Mouse (Mus musculus) CD4-positive, CD25-positive, alpha-beta regulatory T cell, adult 2 months (primary cell): ENCODE data around the gene Cdhr4.
A peak's percentile ranks its signal among the peaks of the same experiment; 100 is the strongest.

ENCODE experiments used
- DNase-seq: peaks from one replicate; pipeline ENCODE4 v3.0.0-alpha.2; 2012; ENCODE audit warnings: low read depth, low spot score

The Cdhr4 gene

DNA sequence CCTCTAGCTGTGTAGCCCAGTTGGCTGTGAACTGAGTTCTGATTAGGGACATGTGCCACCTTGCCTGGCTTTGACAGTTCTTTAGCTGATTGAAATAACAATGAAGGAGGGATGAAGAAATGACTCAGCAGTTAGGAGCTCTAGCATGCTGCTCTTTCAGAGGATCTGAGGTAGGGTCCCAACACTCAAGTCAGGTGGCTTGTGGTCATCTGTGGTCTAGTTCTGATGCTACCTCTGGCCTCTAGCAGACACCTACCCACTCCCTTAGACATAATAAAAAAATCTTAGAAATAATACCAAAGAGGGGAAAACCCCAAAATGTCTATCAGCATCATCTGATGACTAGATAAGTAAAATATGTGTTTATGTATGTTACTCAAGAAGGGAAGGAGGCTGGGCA lies 18.1 kb downstream of the Cdhr4 start:
- DNase-seq, result peak; percentile 36

- peak; percentile 28 for DNase-seq
Observed at GRCm38 (mm10) chr9:108013577-108013976, 21.3 kb downstream of the Cdhr4 start.

DNA sequence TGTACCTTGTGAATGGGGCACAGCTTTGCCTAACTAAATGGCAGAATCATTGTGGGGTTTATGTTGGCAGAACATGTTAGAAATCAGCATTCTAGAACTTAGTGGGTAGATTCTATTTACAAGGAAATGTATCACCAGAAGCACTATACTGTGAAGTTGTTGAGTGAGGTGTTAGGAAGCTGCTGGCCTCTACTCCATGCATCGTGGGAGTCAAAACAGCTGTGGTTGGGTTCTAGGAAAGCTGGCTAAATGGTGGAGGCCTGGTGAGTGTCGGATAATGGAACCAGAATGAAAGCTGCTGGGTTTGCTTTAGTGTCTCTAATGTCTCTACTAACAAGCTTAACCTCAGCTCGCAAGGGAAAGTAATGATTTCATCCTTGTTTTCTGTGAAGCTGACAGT lies 24.8 kb downstream of the Cdhr4 start:
- DNase-seq, result no peak

DNA sequence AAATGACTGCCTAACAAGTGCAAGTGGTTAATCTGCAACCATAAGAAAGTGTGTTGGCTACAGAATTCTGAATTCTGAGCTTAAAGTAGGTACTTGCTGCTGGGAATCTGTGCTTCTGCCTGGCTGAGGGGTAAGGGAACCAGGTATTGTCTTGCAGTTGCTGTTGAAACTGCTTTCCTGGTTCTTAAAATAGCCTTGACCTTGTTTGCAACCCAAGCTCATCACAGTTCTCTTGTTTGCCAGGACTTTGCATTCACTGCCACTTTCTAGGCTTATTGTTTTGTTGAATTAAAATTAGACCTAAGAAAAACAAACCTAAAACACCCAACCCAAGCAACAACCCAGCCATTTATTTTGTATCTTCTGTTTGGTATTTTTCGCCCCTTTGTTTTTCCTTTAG lies 28.4 kb downstream of the Cdhr4 start:
- DNase-seq, result no peak

- no peak for DNase-seq
Observed at GRCm38 (mm10) chr9:108023216-108023615, 30.9 kb downstream of the Cdhr4 start.

GRCm38 (mm10) chr9:108026584-108026983 lies 34.3 kb downstream of the Cdhr4 start:
- peak; percentile 63 for DNase-seq

GRCm38 (mm10) chr9:108027867-108028266 lies 35.6 kb downstream of the Cdhr4 start:
- DNase-seq, result no peak

- no peak for DNase-seq
Observed at GRCm38 (mm10) chr9:108032126-108032525, 39.8 kb downstream of the Cdhr4 start.

GRCm38 (mm10) chr9:108035331-108036156 lies 43.2 kb downstream of the Cdhr4 start:
- peak; percentile 84 for DNase-seq

DNA sequence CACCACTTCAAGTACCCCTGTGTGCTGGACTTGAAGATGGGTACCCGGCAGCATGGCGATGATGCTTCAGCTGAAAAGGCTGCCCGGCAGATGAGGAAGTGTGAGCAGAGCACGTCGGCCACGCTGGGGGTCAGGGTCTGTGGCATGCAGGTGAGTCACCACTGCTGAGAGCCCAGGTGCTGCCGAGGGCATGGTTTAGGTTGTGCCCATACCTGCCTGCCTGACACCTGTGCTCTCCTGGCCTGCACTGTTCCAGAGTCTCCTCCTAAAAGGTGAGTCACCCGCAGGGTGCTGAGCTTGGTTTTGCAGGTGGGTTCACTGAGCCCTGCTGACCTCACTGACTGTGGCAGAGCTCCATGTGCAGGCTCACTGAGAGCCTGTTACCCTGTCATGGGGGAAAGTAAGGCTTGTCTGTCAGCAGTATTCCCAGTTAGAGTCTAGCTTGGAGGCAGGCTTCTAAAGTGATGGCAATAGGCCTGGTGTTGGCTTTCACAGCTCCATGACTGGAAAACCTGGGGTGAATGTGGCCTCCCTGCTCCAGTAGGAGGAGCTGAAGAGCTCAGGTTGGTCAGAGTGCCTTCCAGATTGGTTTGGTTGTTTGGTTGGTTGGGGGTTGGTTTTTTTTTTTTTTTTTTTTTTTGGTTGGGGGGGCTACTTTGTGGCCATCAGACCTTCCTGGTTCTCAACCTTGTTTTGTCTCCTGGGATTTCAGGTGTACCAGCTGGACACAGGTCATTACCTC lies 52.6 kb downstream of the Cdhr4 start:
- no peak for DNase-seq

- no peak for DNase-seq
Observed at GRCm38 (mm10) chr9:108046582-108046981, 54.3 kb downstream of the Cdhr4 start.

DNA sequence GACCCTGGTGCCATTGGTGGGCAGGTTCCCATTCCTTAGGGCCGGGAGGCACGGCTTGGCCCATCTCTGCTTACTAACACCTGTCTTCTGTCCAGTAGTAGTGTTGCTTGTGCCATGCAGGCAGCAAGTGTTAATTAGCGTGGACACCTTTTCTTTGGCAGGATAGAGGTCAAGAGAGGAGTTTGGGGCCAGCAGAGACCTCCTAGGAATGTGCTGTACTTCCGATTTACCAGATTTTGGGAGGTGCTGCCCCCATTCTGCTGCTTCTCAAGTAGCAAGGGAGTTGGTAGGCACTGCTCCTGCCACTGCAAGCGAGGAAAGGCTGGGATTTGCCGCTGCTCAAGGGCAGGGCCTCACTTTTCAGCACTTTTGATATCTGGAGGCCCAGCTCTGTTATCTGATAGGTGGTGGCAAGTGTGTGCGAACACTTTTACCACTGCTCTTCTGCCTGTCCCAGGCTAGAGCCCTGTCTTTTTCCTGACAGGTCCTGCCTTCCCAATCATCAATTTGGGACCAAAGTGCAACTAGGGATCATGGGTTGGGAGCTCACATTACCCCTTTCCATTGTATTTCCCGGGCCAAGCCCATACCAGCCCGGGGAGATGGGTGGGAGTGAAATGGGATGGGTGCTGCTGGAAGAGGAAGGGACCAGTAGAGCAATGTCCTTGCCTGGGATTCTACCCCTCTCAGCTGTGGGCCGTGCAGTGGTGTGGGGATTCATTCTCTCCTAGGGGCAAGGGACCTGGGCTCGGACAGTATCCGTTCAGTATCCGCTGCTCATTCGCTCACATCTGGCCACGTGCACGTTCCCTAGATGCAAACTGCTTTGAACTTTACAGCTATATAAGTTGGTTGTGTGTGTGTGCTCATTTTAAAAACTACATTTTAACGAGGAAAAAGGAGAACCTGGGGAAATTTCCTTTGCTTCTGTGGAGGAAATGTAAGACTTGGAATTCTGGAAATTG lies 55.6 kb downstream of the Cdhr4 start:
- DNase-seq, result no peak

- no peak for DNase-seq
Observed at GRCm38 (mm10) chr9:108048566-108048955, 56.3 kb downstream of the Cdhr4 start.

GRCm38 (mm10) chr9:108049016-108049455 lies 56.7 kb downstream of the Cdhr4 start, which contains the start of gene Gmppb:
Gene Gmppb, plus strand, starts transcription at chr9:108049242.
- DNase-seq, result peak; percentile 98
